Mouse (Mus musculus): ENCODE measurements around the gene Fmnl2.

Gene Fmnl2

GRCm38 (mm10) chr2:52862046-52862759 lies 4.5 kb downstream of the Fmnl2 start:
- in situ Hi-C loops (cut with MboI; ENCODE audit: unreplicated experiment in 2 of 2), result no loop called here

GRCm38 (mm10) chr2:52862760-52863124 lies 5.1 kb downstream of the Fmnl2 start:
- in situ Hi-C loops (cut with MboI; ENCODE audit: unreplicated experiment in 2 of 2), result no loop called here

GRCm38 (mm10) chr2:52864635-52865034 lies 7.0 kb downstream of the Fmnl2 start:
- in situ Hi-C loops (cut with MboI; ENCODE audit: unreplicated experiment in 2 of 2), result no loop called here

GRCm38 (mm10) chr2:52866151-52866550 lies 8.5 kb downstream of the Fmnl2 start:
- in situ Hi-C loops (cut with MboI; ENCODE audit: unreplicated experiment in 2 of 2), result no loop called here

GRCm38 (mm10) chr2:52867781-52868180 lies 10.1 kb downstream of the Fmnl2 start:
- in situ Hi-C loops (cut with MboI; ENCODE audit: unreplicated experiment in 2 of 2), result no loop called here

GRCm38 (mm10) chr2:52868181-52868580 lies 10.5 kb downstream of the Fmnl2 start:
- in situ Hi-C loops (cut with MboI; ENCODE audit: unreplicated experiment in 2 of 2), result no loop called here

GRCm38 (mm10) chr2:52872636-52873035 lies 15.0 kb downstream of the Fmnl2 start:
- in situ Hi-C loops (cut with MboI; ENCODE audit: unreplicated experiment in 2 of 2), result no loop called here

- in situ Hi-C loops (cut with MboI; ENCODE audit: unreplicated experiment in 2 of 2), result no loop called here
These were observed 15.8 kb downstream of the Fmnl2 start for GRCm38 (mm10) chr2:52873276-52874063.

- in situ Hi-C loops (cut with MboI; ENCODE audit: unreplicated experiment in 2 of 2), result no loop called here
These were observed 17.1 kb downstream of the Fmnl2 start for GRCm38 (mm10) chr2:52874721-52875120.

- in situ Hi-C loops (cut with MboI; ENCODE audit: unreplicated experiment in 2 of 2), result no loop called here
These were observed 18.1 kb downstream of the Fmnl2 start for GRCm38 (mm10) chr2:52875801-52876200.

GRCm38 (mm10) chr2:52883401-52883800 lies 25.7 kb downstream of the Fmnl2 start:
- in situ Hi-C loops (cut with MboI; ENCODE audit: unreplicated experiment in 2 of 2), result no loop called here

- in situ Hi-C loops (cut with MboI; ENCODE audit: unreplicated experiment in 2 of 2), result no loop called here
These were observed 26.4 kb downstream of the Fmnl2 start for GRCm38 (mm10) chr2:52884082-52884481.

- in situ Hi-C loops (cut with MboI; ENCODE audit: unreplicated experiment in 2 of 2), result no loop called here
These were observed 27.4 kb downstream of the Fmnl2 start for GRCm38 (mm10) chr2:52885071-52885470.

GRCm38 (mm10) chr2:52887281-52887680 lies 29.6 kb downstream of the Fmnl2 start:
- in situ Hi-C loops (cut with MboI; ENCODE audit: unreplicated experiment in 2 of 2), result no loop called here

GRCm38 (mm10) chr2:52891115-52891514 lies 33.5 kb downstream of the Fmnl2 start:
- in situ Hi-C loops (cut with MboI; ENCODE audit: unreplicated experiment in 2 of 2), result no loop called here

- in situ Hi-C loops (cut with MboI; ENCODE audit: unreplicated experiment in 2 of 2), result no loop called here
These were observed 34.1 kb downstream of the Fmnl2 start for GRCm38 (mm10) chr2:52891744-52892143.

GRCm38 (mm10) chr2:52894983-52895621 lies 37.4 kb downstream of the Fmnl2 start:
- in situ Hi-C loops (cut with MboI; ENCODE audit: unreplicated experiment in 2 of 2), result no loop called here

GRCm38 (mm10) chr2:52896995-52897394 lies 39.3 kb downstream of the Fmnl2 start:
- in situ Hi-C loops (cut with MboI; ENCODE audit: unreplicated experiment in 2 of 2), result no loop called here

GRCm38 (mm10) chr2:52900780-52901179 lies 43.1 kb downstream of the Fmnl2 start:
- in situ Hi-C loops (cut with MboI; ENCODE audit: unreplicated experiment in 2 of 2), result no loop called here

GRCm38 (mm10) chr2:52901300-52902013 lies 43.8 kb downstream of the Fmnl2 start:
- in situ Hi-C loops (cut with MboI; ENCODE audit: unreplicated experiment in 2 of 2), result no loop called here

- in situ Hi-C loops (cut with MboI; ENCODE audit: unreplicated experiment in 2 of 2), result no loop called here
These were observed 44.8 kb downstream of the Fmnl2 start for GRCm38 (mm10) chr2:52902456-52902855.

Measured in v-Abl transformed pro-B cells (cell line).